15 mouse cellular contexts compared by ENCODE assay signal in genomic region chr15:102048006-102048405, GRCm38 (mm10).
"Had no signal": no experiment of that assay in that cellular context is flagged by ENCODE, and none has a peak within 500 bp of the region (broad histone marks: within the 10 kb centered on the region; RNA-seq: fewer than 3 reads in every experiment).

No protein-coding gene starts in this region.

- H3K9me3 ChIP-seq: neural tube, embryonic 13.5 days; neural tube, embryonic 15.5 days; stomach, embryonic 15.5 days had no signal

- H3K4me2 ChIP-seq: neural tube, embryonic 13.5 days; neural tube, embryonic 15.5 days; stomach, embryonic 15.5 days had no signal

- H3K27ac ChIP-seq: neural tube, embryonic 13.5 days; neural tube, embryonic 15.5 days; stomach, embryonic 15.5 days; stomach, postnatal 0 days had no signal

- H3K36me3 ChIP-seq: neural tube, embryonic 13.5 days; neural tube, embryonic 15.5 days; stomach, embryonic 15.5 days had no signal

- H3K9ac ChIP-seq: neural tube, embryonic 13.5 days; neural tube, embryonic 15.5 days; stomach, embryonic 15.5 days had no signal

- DNase-seq: retina, postnatal 1 day; right cerebral cortex, postnatal 14 days; right cerebral cortex, postnatal 25 days; right cerebral cortex, postnatal 4 days; spleen, adult 18-20 months; thymus, adult 18-20 months; thymus, adult 2 months; thymus, postnatal 14 days; thymus, postnatal 25 days; thymus, postnatal 36 days; thymus, postnatal 4 days had no signal

- H3K4me1 ChIP-seq: stomach, embryonic 15.5 days had no signal

- H3K4me3 ChIP-seq: neural tube, embryonic 13.5 days; neural tube, embryonic 15.5 days; stomach, embryonic 15.5 days had no signal

- H3K27me3 ChIP-seq: neural tube, embryonic 15.5 days; stomach, embryonic 15.5 days had no signal
